Mouse (Mus musculus) right cerebral cortex, postnatal 36 days (tissue): Measurements from ENCODE around the gene Mycbp.
A peak's percentile ranks its signal among the peaks of the same experiment; 100 is the strongest.

Experiments used
- DNase-seq, 2 experiments: peaks; one replicate each; pipeline ENCODE4 v3.0.0; 2022; ENCODE audit warnings: low spot score in 2 of 2, mixed read lengths in 1 of 2

Mycbp gene

DNA sequence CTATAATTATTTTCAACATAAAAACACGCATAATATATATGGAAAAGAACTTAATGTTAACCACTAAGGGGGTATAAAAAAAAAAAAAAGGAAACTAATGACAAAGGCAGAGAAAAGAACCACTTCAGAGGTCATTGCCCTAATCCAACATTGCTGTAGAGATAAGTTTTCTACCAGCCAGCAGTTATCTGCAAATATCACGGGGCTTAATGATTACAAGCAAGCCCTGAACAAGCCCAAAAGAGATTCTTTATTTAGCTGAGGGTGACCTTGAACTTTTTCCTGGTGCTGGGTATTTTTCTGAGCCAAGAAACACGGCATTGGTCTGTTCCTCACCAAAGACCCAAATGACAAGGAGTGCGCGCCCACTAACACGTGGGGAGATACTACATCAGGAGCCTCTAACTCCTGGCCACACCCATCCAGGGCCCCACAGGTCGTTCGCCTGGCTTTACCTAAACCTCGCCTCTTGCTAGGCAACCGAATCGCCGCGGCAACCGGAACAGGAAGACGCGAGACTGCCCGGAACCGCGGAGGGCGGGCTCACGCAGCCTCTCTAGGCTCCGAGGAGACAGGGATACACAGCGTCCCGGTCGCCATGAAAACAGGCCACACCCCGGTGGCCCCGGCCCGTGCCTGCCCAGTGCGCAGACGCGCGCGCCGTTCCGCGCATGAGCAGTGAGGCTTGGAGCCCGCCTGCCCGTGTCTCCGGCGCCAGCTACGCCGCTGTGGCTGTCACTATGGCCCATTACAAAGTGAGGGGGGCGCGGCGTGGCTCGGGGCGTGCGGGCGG is at the start of gene Mycbp:
Mycbp (plus strand) TSS at position 500 of the 793 bp plus-strand sequence.
- peak; percentile 97 to 98 for DNase-seq

DNA sequence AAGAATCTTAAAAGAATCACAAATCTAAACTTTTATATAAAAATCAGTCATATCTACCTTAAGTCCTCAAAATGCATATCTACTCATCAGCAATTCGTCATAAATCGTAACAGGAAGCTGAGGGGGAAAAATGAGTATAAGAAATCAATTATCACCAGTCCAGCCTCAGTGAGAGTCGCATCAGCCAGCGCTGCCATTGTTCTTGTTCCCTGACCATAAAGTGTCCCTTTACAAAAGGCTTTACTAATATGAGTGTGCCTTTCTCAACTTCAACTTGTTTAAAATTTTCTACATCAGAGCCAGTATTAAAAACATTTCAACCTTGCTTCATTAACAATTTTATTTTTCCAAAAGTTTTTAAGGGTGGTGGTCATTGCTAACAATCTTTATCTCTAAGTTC is 47.7 kb upstream of the Mycbp start:
- DNase-seq = no peak

DNA sequence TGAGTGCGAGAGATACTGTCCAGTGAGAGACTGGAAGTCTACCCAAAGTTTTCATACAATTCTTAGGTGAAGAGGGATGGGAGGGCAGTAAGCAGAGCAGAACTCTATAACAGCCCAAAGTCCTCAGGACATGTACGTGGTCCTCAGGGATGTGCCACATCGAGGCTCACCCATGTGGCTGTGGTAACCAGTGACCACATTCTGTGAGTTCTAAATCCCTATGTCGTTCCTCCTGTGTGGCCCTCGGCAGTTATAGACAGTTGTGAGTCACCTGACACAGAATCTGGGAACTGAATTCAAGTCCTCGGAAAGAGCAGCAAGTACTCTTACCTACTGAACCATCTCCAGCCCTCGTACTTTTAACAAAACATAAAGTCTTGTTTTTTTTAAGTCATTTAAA is 46.5 kb upstream of the Mycbp start:
- no peak for DNase-seq

DNA sequence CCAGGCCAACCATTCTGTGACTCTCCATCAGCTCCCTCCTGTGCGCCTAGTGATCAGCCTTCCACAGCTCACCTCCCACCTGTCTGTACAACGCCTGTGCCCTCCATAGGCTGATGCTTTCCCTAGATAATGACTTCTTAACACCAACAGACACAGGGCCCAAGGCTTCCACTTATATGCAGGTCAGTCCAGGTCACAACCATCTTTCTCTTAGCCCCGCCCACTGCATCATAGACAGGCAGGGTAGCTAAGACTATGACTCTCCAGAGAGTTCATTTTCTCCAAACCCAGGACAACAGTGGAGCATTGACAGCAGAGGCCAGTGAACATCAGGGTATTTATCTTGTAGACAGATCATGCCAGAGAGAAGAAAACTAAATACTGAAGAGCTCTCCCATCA is 45.3 kb upstream of the Mycbp start, which contains the start of gene 4933427I04Rik:
4933427I04Rik (plus strand) TSS at position 301 of the 400 bp plus-strand sequence.
- no peak for DNase-seq

DNA sequence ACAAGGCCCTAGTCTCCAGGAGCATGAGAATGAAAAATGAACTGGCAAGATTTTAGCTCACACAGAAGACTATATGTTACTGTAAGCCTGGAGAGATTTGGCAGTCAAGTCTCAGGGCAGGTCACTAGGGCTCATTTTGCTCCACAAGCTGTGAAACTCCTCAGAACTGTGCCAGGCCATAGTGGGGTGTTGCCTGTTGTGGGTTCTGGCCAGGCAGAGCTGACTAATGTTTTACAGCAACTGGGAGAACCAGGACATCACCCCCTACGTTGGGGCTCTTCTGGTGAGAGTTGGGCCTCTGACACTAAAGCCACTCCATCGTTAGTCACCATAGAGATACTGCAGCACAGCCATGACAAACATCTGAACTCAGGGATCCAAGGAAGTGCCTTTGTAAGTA is 44.8 kb upstream of the Mycbp start:
- no peak for DNase-seq

DNA sequence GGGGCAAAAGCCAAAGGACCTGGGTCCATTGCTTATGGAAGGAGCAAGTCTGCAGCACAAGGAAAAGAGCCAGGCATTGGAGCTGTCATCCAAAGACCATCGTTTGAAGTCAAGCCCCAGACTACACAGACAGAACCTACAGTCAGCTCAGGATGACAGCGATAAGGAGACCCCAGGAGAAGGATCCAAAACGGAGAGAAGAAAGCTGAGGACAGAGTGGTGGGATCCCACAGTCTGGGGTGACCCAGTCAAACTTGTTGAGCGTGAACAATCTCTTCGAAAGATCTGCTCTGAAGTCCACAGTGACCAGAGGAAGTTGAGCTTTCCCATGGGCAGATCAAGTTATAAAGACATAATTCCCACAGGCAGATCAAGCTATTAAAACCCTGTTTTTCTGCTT is 44.0 kb upstream of the Mycbp start:
- DNase-seq = no peak

DNA sequence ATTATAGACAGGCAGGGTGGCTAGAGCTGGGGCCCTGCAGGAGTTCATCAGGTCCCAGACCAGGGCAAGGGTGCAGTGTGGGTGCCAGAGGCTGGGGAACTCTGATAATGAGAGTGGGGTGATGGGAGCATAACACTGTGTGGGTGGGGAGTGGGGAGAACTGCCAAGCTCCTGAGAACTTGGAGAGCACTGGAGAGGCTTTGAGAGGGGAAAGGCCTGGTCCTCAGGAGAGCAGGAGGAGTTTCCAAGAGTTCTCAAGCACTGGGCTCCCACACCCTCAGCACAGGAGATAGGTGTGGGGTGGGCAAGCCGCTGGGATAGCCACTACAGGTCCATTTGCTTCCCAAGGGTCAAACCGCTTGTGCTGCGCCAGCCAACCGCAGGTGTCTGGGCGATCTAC is 10.9 kb upstream of the Mycbp start:
- no peak for DNase-seq

DNA sequence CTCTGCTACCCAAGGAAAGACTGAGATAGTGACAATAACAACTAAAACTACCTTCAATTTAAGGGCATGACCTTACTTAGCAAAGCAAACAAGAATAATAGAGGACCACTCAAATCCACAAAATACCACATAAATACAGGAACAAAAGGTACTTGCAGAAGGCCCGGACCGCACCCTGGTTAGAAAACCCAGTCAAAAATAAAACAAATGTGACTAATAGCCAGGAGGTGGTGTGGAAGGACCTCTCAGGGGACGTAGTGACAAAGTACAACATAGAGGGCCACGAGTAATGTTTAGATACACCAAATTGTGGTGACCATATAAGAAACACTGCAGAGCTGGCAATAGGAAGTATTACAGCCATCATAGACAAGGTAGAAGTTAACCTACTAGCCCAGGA is 10.3 kb upstream of the Mycbp start:
- no peak for DNase-seq

DNA sequence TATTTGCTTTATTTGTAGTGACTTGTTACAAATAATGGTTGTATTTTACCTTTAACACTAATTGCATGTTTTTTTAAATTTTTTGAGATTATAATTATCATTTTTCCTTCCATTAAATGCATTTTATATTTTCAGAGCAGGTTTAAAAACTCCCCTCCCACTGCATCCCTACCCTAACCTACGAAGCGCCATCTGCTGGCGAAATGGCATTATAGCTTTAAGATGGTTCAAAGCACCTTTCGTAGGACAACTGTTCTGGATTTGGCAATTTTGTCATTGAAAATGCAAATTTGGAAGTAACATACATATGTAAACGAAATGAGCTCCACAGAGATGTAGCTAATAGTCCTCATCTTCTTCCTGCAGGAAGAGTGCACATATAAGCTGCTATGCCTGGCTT is 5.9 kb upstream of the Mycbp start:
- no peak for DNase-seq

DNA sequence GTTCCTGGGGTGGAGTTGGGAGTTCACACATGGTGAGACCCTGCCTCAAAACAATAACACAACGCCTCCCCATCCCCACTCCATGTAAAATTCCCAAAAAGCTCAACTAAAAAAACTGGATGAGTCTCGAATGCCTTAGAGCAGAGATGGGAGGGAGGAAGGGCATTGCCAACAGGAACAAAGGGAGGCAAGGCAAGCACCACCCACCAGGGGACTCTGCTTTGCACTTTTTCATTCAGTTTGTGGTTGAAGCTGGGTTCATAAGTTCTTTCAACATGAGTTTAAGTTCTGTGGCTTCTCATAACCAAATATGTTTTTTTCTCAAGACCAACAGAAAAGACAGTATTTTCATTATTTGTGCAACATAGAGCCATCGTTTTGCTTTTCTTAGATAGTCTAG is 1.2 kb upstream of the Mycbp start:
- no peak for DNase-seq

DNA sequence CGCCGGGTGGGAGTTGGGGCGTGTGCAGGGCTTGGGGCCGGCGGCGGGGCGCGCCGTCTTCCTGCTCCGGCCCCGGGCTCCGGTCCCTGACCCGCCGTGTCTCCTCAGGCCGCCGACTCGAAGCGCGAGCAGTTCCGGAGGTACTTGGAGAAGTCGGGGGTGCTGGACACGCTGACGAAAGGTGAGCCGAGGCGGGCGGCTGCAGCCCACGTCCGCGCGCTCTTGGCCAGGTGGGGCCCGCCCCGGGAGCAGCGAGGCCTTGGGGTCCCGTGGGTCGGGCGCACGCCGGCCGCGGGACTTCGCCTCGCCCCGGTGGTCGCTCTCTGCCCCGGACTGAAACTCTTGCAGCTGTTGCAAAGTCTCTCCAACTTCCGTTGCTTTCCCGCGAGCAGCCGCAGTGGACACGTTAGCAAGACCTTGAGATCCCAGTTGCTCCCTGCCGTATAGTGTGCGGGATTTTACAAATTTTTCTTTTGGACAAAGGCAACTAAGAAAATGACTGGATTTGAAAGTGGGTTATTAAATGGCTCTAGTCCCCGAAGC is 565 bp downstream of the Mycbp start:
- DNase-seq = peak in 1 of 2 experiments; percentile 9

DNA sequence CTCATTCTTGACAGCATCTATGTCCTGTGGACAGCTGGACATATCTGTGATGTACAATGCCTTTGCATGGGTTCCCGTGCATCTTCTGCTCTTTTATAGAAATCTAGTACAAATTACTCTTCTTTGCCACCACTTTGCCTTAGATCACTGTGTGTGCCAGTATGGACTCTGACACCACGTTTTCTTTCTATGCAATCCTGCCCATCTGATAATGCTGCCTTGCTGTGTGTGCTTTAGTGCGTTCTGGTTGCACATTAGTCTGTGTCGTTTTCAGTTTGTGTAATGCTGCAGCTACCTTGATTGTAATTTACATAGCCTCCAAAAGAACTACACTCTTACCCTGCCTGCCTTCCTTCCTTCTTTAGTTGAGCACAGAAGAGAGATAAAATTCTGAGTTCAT is 6.9 kb downstream of the Mycbp start:
- DNase-seq = no peak

DNA sequence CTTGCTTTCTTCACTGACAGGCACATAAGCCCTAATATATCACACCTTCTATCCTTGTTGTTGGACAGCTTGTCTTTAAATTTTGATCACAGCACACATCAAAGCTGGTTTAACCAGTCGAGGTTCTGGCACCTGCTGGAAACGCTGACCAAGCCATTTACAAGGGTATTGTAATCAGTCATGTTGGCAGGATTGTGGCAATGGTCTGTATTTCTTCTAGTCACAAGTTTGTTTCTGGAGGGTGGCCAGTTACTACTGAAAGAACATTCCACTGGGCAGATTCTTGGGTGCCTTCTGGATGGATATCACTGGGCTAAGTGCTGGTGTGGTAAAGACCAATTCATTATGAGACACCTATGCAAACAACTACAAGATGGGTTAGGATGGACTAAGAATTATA is 7.8 kb downstream of the Mycbp start:
- no peak for DNase-seq

DNA sequence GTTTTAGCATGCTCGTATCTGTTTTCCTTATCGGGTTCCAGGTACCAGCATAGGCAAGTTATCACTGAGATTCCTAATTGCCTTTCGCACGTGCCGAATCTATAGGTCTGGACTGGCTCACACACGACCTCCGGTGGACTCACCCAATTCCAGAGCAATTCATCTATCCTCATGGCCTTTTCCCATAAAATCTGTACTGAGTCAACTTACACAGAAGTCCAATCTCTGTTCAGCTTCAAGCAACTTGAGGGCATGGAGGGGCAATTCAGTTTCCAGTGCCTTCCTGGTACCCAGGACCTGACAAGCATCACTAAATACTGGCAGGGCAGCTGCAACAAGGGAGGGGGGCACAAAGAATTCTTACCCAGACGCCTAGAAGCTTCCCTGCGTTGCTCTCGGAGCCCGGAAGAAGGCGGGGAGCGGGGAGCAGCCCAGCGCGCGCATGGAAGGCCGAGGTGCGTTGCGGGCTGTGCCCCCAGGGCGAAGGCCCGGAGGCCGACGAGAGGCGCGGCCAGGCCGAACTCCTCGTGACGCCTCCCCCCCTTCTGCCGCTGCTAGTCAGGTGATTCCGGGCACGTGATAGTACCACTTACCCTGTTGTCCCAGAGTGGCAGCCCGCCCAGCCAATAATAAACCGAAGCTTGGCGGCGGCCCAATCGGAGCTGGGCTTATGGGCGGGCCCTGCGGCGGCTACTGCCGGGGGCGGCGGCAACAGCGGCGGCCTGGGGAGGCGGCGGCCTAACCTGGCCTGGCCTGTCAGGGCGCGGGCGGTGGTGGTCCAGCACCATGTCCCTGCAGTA is 12.3 kb downstream of the Mycbp start, which contains the start of gene Rragc:
Rragc (plus strand) TSS at position 699 of the 800 bp plus-strand sequence.
- peak; percentile 99 to 100 for DNase-seq

DNA sequence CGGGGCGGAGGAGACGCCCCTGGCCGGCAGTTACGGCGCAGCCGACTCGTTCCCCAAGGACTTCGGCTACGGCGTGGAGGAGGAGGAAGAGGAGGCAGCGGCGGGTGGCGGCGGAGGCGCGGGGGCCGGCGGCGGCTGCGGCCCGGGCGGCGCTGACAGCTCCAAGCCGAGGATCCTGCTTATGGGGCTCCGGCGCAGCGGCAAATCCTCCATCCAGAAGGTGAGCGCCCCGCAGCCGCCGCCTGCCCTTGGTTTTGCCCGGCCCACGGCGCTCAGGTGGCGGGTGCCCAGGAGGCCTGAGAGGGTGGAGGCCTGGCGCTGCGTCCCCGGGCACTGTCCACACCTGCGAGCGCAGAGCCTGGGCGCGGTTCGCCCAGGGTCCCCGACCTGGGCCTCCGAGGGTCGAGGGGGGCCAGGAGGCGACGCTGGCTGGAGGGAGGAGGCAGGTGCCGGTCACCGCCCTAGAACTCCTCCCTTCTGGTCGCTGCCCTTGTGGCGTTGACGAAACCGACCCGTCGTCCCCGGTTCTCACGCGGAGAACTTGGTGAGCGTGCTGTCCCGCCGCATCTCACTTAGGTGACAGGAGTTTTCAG is 13.0 kb downstream of the Mycbp start, which contains the start of gene 4930535I16Rik:
4930535I16Rik (minus strand) TSS at position 475 of the 593 bp plus-strand sequence.
- peak in 1 of 2 experiments; percentile 14 for DNase-seq

DNA sequence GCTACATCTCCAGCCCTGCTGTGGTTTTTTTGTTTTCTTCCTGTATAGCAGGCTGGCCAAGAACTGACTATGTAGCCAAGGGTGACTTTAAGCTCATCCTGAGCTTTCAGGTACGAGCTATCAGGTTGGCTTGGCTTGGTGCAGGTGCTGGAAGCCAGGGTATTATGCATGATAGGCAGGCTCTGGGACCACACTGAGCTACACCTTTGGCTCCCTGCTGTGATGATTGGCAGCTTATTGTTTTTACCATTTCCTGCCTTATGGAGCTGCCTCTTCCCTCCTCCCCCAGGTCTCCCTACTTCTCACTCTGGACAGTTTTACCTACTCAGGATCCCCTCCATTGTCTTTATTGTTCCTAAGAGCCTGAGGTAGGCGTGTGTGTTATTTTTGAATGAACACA is 14.2 kb downstream of the Mycbp start:
- DNase-seq = no peak

DNA sequence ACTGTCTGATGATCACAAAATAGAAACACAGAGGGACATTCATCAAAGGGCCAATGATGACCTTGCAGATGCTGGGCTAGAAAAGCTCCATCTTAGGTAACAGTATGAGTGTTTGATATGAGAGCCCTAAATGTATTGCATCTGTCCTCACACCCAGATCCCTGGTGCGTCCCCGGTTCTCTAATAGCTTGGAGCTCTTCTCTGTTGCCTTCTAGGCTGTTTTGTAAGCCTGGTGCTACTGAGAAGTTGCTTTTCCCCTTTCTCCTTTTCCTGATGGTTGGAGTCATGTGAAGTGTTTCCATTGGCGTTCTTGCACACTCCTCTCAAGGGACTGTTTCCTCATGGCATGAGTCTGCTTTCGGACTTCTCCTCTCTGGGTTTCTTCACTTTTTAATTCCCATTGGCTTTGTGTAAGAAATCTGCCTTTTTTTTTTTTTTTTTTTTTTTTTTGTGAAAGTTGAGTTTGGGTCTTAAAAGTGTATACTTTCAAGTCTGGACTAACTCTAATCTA is 16.5 kb downstream of the Mycbp start:
- no peak for DNase-seq

DNA sequence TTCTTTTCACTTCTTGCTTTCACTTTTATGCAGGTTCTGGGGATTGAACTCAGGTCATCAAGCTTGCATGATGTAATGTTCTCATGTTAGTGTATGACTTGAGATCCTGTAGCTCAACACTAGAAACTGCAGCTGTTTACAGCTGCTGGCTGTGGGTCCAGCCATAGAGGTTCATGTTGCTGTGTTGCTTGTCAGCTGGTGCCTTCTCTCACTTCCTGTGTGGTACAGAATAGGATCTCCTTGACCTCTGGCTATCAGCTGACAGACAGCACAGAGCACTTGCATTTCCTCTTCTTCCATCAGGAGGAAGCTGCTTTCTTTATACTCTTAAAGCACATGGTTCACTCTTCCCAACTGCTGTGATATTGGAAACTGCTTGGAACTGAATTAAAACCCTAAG is 23.3 kb downstream of the Mycbp start:
- DNase-seq = no peak

DNA sequence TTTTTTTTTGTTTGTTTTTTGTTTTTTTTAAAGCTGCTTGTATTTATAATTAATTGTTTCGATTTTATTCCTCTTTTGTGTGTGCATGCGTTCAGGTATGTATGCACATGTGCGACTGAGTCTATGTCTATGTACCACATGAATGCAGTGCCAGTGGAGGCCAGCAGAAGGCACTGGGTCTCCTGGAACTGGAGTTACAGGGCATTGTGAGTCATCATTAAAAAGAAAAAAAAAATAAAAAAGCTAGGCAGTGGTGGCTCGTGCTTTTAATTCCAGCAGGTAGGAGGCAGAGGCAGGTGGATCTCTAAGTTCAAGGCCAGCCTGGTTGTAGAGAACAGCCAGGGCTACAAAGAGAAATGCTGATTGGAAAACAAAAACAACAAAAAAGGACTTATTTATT is 25.4 kb downstream of the Mycbp start:
- DNase-seq = no peak

DNA sequence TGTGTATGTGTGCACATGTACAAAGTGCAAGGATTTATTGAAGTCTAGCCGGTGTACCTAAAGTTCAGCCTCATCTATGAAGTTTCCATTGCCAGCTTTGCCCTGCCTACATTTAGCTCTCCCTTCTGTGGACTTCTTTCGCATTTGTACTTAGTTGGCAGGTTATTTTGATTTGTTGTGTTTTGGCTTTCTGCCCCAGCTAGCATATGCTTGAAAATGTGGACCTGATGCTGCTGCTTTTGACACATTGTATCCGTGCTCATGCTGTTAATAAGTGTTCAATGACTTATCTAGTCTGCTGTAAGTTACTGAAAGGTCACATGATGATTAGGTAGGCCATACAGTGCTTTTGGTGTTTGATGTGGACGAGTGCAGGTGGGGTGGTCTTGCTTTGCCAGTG is 29.7 kb downstream of the Mycbp start:
- no peak for DNase-seq

DNA sequence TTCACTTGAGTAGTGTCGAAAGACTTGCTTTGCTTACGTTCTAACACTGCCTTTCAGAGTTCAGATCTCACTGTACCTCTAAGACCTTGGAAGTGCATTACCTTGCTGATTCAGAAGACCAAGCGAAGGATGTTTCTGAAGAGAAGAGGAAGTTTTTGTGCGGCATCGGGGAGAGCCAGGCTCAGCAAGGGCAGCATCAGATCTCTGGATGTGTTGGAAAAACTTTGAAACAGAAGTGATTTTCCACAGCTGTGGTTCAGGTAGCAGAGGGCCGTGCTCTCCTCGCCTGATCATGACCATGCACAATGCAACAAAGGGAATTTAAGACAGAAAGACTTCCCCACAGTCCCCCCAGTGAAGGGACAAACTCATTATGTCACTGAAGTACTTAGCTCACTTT is 31.4 kb downstream of the Mycbp start:
- no peak for DNase-seq

DNA sequence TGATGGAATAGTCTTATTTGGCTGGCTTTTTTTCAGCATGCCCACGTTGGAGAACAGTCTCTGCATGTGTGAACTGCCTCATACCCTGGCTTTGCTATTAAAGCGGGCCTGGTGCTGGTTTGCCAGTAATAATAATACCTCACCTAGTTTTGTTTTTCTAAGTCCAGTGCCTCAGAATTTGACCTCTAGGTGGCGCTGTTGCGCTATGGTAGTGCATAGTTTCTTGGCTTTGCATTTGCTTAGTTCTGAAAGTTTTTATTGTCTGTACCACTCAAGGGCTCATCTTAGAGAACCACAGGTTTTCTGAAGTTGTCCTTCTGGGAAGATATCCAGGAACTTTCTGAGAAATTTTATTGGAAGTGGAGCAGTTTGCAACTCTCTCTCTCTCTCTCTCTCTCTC is 35.2 kb downstream of the Mycbp start:
- peak; percentile 43 to 53 for DNase-seq
